Mouse (Mus musculus) ovary, adult 10 weeks (tissue): ENCODE results near the gene Oxct1. TPM values are rescaled to one million over a fixed set of nuclear protein-coding genes. Genes with fewer than 3 reads are reported as not detected.

ENCODE experiments used
- polyA plus RNA-seq: library from polyadenylated mRNA; stranded (reverse); fragments of 350-450 nt; fragmentation: Illumina TruSeq; extraction: RNeasy Lipid Tissue Mini Kit (QIAGEN cat#74804); gene quantifications from one replicate; pipeline ENCODE4 v1.2.3, GENCODE M21; 2014

Oxct1 gene
- 256 TPM for polyA plus RNA-seq

DNA sequence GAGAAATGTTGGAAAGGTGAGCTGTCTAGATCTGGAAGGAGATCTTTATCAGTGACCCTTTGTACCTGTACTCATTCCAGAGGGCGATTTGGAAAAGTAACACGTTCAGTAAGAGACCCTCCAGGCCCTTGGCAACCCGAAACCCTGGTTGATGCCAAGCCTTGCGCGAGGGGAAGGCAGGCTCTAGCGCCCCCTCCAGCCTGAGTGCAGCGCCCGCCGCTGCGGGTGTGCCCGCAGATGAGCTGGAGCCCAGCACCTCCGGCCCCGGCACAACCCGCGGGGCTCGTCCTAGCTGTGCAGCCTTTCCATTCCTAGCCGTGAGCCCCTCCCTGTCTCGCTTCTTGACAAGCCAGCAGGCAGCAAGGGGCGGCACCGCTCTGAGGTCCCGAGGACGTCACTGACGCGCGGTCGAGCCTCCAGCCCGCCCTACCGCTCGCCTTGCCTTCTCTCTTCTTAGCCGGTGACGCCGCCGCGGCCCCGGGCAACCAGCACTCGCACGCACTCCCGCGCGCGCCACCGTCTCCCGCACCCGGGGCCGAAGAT is at the start of gene Oxct1:
Gene Oxct1 (plus strand): TSS at position 153 of the 543 bp plus-strand sequence.

DNA sequence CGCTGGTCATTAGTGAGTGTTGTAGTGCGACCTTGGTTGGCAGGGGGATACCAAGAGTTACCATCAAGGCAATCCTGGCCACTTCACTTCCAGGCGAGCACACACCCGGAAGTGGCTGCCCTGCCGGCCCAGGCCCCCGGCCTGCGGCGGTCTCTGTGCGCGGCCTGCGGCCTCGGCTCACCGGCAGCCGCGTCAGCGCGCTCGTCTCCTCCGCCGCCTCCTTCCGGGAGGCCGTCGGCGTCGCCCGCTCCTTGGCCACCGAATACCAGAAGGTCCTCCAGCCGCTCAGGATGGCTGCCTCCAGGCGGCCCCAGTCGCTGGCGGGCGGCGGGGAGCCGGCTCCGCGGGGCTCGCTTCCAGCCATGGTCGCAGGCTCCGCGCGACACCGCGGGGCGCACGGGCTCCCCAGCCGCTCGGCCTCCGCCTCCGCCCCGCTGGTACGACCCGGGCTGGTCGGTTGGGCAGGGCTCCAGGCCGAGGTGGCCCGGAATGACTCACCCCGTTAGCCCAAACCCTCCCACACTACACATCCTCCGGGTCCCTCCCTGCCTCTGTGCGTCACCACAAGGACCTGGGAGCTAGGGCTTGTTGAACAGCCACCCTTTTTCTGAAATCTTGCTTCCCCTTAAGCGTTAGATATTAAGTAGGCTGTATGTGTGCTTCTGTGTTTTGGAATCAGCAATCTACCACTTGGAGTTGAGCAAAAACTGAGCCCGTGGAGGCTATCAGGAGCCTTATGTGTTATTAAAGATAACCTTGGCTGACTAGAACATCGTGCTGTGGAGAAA is 46.9 kb upstream of the Oxct1 start, which contains the start of gene Fbxo4:
Gene Fbxo4 (minus strand): TSS at position 513 of the 788 bp plus-strand sequence.

GRCm38 (mm10) chr15:3995448-3996266 is 30.5 kb upstream of the Oxct1 start, which contains the start of gene AW549877:
Gene AW549877, minus strand, starts transcription at chr15:3995744.

Other genes starting within 250 kb of the Oxct1 start
- gene Fbxo4, start 46.8 kb upstream of the Oxct1 start, polyA plus RNA-seq, result 37.1 TPM
- 172 TPM for gene AW549877, start 30.6 kb upstream of the Oxct1 start, polyA plus RNA-seq